Mouse (Mus musculus) heart, adult 2 months (tissue): ENCODE data around the gene Vac14. TPM values are rescaled to one million over a fixed set of nuclear protein-coding genes. Genes with fewer than 3 reads are reported as not detected.

ENCODE experiments used
- DNase-seq, 2 experiments: peaks; one replicate each; pipeline ENCODE4 v3.0.0; 2021
- H3K27ac ChIP-seq: fragments of 200-600 bp; 2 replicates; pipeline ENCODE4 v1.8.1; 2022
- H3K27me3 ChIP-seq: fragments of 200-500 bp; 2 replicates; pipeline ENCODE4 v1.6.1; 2012; ENCODE audit warnings: mild to moderate bottlenecking, low read length, inconsistent platforms, mixed read lengths; ENCODE audit not compliant: control insufficient read depth, insufficient read depth
- H3K36me3 ChIP-seq: fragments of 200-500 bp; 2 replicates; pipeline ENCODE4 v1.6.1; 2012; ENCODE audit warnings: low read length, inconsistent platforms; ENCODE audit not compliant: control insufficient read depth, insufficient read depth
- H3K4me1 ChIP-seq: fragments of 200-500 bp; 2 replicates; pipeline ENCODE4 v1.6.1; 2011; ENCODE audit warnings: low read length; ENCODE audit not compliant: control insufficient read depth, insufficient read depth
- H3K4me3 ChIP-seq: fragments of 200-600 bp; 2 replicates; pipeline ENCODE4 v1.8.1; 2022
- H3K79me2 ChIP-seq: fragments of 200-500 bp; replicated peaks from 2 replicates; pipeline ENCODE4 v1.6.1; 2012; ENCODE audit warnings: mild to moderate bottlenecking, inconsistent platforms, low read length, moderate library complexity, mixed read lengths; ENCODE audit not compliant: control insufficient read depth, insufficient read depth
- H3K9ac ChIP-seq: fragments of 200-500 bp; 2 replicates; pipeline ENCODE4 v1.6.1; 2012; ENCODE audit warnings: low read depth, mild to moderate bottlenecking, control low read depth, inconsistent platforms, low read length, mixed read lengths
- CTCF ChIP-seq: fragments of 200-600 bp; IDR thresholded peaks from 2 replicates; pipeline ENCODE4 v1.8.1; 2022; ENCODE audit warnings: antibody characterized with exemption, mild to moderate bottlenecking, moderate library complexity
- EP300 ChIP-seq: fragments of 200-500 bp; IDR thresholded peaks from 2 replicates; pipeline ENCODE4 v1.6.1; 2011; ENCODE audit warnings: low read depth, low read length, control low read depth; ENCODE audit not compliant: insufficient read depth
- POLR2A ChIP-seq: fragments of 200-500 bp; IDR thresholded peaks from 2 replicates; pipeline ENCODE4 v1.6.1; 2011; ENCODE audit warnings: mild to moderate bottlenecking, low read depth, low read length, control low read depth; ENCODE audit not compliant: insufficient read depth
- WGBS: fragments of 180-500 bp; shearing (Covaris S2); methylation state at CpG from one replicate; pipeline ENCODE4 v1.1.7; 2018; 5-methylcytosine and 5-hydroxymethylcytosine counted together
- intact Hi-C: fragments of 180-260 bp; cut with DNase I; formaldehyde crosslinking; loops from one replicate; pipeline ENCODE4 v1.15.1; 2025
- long read RNA-seq: library from polyadenylated mRNA; stranded (forward); transcript quantifications from one replicate; pipeline ENCODE4 v2.0.0, GENCODE M21; 2021
- polyA plus RNA-seq: library from polyadenylated mRNA; depleted of rRNA; stranded (reverse); fragments of >200 nt; gene quantifications from 2 replicates; pipeline ENCODE4 v1.2.3, GENCODE M21; 2012; rRNA removed
- total RNA-seq, 2 experiments: library from RNA; stranded (reverse); gene quantifications; 2 replicates each; pipeline ENCODE4 v1.2.3; 2021

Gene Vac14
- total RNA-seq (10 to 100 TPM; 15.7 to 15.8 TPM), polyA plus RNA-seq (24.9 and 27.0 TPM in 2 replicates)
- long read RNA-seq, transcript Vac14-201 (19 exons, 3,069 nt), result major isoform, 13 of 63 reads
- long read RNA-seq, partial matches to known transcripts, result 38 of 63 reads
- long read RNA-seq, other reads (novel, unspliced or antisense), result 12 of 63 reads

DNA sequence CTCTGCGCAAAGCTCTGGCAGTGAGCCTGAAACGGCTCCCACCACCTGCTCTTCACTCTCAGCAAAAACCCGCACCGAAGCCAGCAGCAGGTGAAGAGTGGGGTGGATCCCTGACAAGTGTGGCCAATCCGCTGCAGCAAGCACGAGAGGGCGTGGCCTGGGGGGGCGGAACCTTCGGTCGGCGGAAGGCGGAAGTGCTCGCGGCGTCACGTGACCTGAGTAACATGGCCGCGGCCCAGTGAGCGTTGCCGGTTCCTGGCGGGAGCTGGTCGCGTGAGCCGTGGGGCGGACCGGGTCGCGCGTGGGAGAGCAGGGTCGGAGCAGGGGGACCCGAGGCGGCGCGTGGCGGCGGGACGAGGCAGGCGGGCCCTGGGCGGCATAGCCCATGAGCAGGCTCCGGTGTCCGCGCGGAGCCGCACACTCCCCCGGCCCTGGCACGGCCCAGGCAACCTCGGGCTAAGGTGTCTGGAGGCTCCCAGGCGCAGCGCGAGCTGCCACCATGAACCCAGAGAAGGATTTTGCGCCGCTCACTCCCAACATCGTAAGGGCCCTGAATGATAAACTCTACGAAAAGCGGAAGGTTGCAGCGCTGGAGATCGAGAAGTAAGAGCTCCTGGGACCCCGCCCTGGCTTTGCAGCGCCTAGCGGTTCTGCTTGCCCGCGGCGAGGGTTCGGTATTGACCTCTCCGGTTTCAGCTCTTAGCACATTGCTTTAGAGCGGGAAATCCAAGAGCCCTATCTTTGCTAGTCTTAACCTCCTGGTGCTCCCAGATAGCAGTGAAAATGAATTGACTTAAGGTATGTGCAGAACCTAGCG is at the start of gene Vac14:
TSS of gene Vac14 (plus strand) at position 195 of the 817 bp plus-strand sequence.
- DNase-seq, result peak; percentile 97 to 98
- no peak for TF ChIP-seq CTCF
- peak; percentile 49; the same call in 1 of the 2 replicates for TF ChIP-seq POLR2A
- 0 out of 2 replicates have a peak, but pooled peaks have one; percentile 41 for TF ChIP-seq EP300
- peak within 1 kb of the TSS; percentile 96 for H3K9ac ChIP-seq
- WGBS, result under 1% methylated on average over 67 of the region's 67 CpGs
- H3K79me2 ChIP-seq, result peaks cover 3% of the 10 kb centered on the region
- peak within 1 kb of the TSS; percentile 64 for H3K27ac ChIP-seq
- peaks cover 3% of the 10 kb centered on the region; the same call in 1 of the 2 replicates for H3K4me1 ChIP-seq
- no peaks in the 10 kb centered on the region for H3K27me3 ChIP-seq
- peak within 1 kb of the TSS; percentile 90 for H3K4me3 ChIP-seq
- no peaks in the 10 kb centered on the region for H3K36me3 ChIP-seq
- intact Hi-C loops, result loop anchor here (5.0 kb wide), 1 partner anchor 401 kb away; the partner anchor contains the start of gene Cmtr2

DNA sequence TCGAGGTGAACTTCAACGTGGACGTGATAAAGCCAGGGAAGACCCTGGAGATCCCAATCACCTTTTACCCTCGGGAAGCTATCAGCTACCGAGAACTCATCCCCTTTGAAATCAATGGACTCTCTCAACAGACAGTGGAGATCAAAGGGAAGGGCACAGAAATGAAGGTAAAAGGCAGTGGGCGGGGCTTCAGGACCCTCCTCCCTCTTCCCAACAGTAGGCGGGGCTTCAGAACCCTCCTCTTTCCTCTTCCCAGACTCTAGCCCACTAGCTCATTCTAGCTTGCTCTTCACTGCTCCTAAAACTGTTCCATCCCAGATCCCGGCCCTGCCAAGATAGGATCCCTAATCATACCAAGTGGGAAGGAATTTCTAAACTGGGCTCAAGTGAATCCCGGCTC is 25.7 kb upstream of the Vac14 start:
- Histone ChIP-seq H3K4me3 (no peak overlapping the region), H3K4me1 (no peaks in the 10 kb centered on the region), H3K27ac (no peak overlapping the region), H3K9ac (no peak overlapping the region), H3K27me3 (no peaks in the 10 kb centered on the region), H3K79me2 (no peaks in the 10 kb centered on the region), H3K36me3 (no peaks in the 10 kb centered on the region)
- TF ChIP-seq EP300 (no peak), POLR2A (no peak), CTCF (no peak)
- DNase-seq, result no peak
- 68% methylated on average over 9 of the region's 9 CpGs for WGBS
- intact Hi-C loops, result no loop called here

DNA sequence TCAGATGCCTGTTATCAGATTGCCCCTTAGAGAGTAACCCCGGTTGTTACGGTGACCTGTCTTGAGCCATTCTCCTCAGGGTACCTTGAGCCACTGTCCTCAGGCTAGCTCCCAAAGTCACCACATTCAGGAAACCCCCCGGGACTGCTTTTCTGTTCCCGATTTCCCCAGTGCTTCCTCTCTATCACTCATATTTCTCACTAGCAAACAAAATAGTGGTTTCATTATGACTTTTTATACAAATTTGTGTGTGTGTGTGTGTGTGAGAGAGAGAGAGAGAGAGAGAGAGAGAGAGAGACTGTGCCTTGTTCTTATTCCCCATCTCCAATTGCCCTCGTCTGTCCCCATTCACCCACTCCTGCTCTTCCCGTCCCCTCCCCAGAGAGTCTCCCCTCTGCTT is 24.2 kb upstream of the Vac14 start:
- H3K27ac ChIP-seq, result no peak overlapping the region
- no peak overlapping the region for H3K9ac ChIP-seq
- intact Hi-C loops, result no loop called here
- TF ChIP-seq POLR2A (no peak), CTCF (no peak), EP300 (no peak)
- H3K79me2 ChIP-seq, result no peaks in the 10 kb centered on the region
- no peaks in the 10 kb centered on the region for H3K4me1 ChIP-seq
- no peaks in the 10 kb centered on the region for H3K36me3 ChIP-seq
- 66% methylated on average over 6 of the region's 6 CpGs for WGBS
- no peak overlapping the region for H3K4me3 ChIP-seq
- no peak for DNase-seq
- H3K27me3 ChIP-seq, result no peaks in the 10 kb centered on the region; the same call in 1 of the 2 replicates

DNA sequence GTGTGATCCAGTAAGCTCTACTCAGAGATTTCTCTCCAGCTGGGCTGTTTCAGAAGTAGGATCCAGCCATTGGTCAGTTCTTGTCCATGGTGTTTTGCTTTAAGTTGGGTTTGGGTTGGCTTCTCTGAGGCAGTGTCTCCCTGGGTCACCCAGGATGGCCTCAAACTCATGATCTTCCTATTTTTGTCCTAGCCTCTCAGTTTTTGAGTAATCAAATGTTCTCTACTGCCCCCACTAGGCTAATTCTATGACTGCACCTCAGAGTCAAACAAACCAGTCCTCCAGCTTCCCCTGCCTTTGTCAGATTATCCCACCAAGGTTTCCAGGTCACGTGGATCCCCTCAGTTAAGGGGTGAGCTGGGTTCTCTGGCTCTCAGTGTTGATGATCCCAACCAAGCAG is 13.8 kb upstream of the Vac14 start:
- DNase-seq, result no peak
- H3K9ac ChIP-seq, result no peak overlapping the region
- intact Hi-C loops, result loop anchor here (5.0 kb wide), 1 partner anchor 457 kb away; no protein-coding TSS in a partner anchor
- peak; percentile 79 for TF ChIP-seq CTCF
- no peak for TF ChIP-seq POLR2A
- 10% methylated on average over 1 of the region's 1 CpGs for WGBS
- H3K79me2 ChIP-seq, result no peaks in the 10 kb centered on the region
- no peak overlapping the region for H3K27ac ChIP-seq
- no peak overlapping the region for H3K4me3 ChIP-seq
- no peaks in the 10 kb centered on the region for H3K4me1 ChIP-seq
- no peaks in the 10 kb centered on the region; the same call in 1 of the 2 replicates for H3K27me3 ChIP-seq
- H3K36me3 ChIP-seq, result no peaks in the 10 kb centered on the region

DNA sequence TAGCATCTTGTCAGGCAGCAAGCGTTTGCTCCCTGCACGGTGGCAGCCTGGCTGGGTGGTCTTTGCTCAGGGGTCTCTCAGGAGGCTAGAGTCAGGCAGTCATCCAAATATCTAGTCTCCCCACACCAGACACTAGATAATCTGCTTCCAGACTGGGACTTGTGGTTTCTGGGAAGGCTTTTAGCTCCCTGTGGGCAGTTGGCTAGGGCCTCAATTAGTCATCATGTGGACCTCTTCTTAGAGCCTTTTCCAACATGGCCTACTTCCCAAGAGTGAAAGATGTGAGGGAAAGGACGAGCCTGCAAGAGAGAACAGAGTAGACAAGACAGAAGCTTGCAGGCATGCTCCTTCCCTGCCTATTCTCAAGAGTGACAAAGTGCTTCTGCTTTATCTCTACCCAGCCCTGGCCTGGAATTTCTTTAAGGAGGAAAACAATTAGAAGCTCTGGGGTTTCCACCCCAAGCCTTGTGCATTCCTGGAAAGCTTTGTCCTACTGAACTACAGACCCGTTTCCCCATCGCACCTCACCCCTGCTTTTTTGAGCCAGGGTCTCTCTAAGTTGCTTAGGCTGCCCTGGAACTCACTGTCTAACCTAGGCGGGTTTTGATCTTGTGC is 12.9 kb upstream of the Vac14 start:
- no peak overlapping the region for H3K4me3 ChIP-seq
- H3K4me1 ChIP-seq, result no peaks in the 10 kb centered on the region
- H3K79me2 ChIP-seq, result no peaks in the 10 kb centered on the region
- peak in 1 of 2 experiments; percentile 13 for DNase-seq
- H3K27ac ChIP-seq, result no peak overlapping the region
- TF ChIP-seq CTCF (no peak), POLR2A (no peak), EP300 (no peak)
- no peak overlapping the region for H3K9ac ChIP-seq
- H3K27me3 ChIP-seq, result no peaks in the 10 kb centered on the region; the same call in 1 of the 2 replicates
- no peaks in the 10 kb centered on the region for H3K36me3 ChIP-seq
- 45% methylated on average over 6 of the region's 6 CpGs for WGBS
- intact Hi-C loops, result no loop called here

DNA sequence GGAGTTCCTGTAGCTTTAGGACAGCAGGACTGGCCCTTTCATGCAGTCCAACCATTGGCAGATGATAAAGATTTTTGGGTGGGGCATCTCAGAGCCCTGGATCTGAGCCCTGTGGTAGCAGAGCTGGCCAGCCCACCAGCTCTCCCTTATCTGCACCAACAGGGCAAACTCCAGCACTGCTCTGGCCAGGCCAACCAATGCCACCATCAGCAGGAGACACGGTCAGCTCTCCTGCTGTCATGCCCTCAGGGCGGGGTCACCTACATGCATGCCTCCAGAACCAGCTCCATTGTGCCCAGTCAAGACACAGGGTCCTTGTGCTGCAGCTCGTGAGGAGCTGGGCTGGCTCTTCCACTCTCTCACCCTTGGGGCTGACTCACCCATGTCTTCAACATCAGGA is 2.7 kb upstream of the Vac14 start:
- H3K4me1 ChIP-seq, result peaks cover 3% of the 10 kb centered on the region; the same call in 1 of the 2 replicates
- H3K79me2 ChIP-seq, result peaks cover 3% of the 10 kb centered on the region
- no peak overlapping the region for H3K4me3 ChIP-seq
- no peaks in the 10 kb centered on the region for H3K36me3 ChIP-seq
- no peak for TF ChIP-seq CTCF
- TF ChIP-seq EP300, result no peak
- TF ChIP-seq POLR2A, result no peak
- WGBS, result 64% methylated on average over 3 of the region's 3 CpGs
- H3K9ac ChIP-seq, result no peak overlapping the region
- no peak for DNase-seq
- H3K27ac ChIP-seq, result no peak overlapping the region
- intact Hi-C loops, result loop anchor here (5.0 kb wide), 1 partner anchor 398 kb away; the partner anchor contains the start of gene Cmtr2
- no peaks in the 10 kb centered on the region for H3K27me3 ChIP-seq
